Mouse (Mus musculus) bone marrow macrophage, adult 2 months (primary cell): Measurements from ENCODE around the gene Tsfm.

Experiments
- CTCF ChIP-seq: IDR thresholded peaks from 2 replicates; pipeline ENCODE4 v1.5.1; 2012; ENCODE audit warnings: low read depth, mild to moderate bottlenecking, low read length, moderate library complexity
- POLR2A ChIP-seq: IDR thresholded peaks from 2 replicates; pipeline ENCODE4 v1.6.1; 2012; ENCODE audit warnings: mild to moderate bottlenecking, low read depth, low read length, borderline replicate concordance

GRCm38 (mm10) chr10:127050119-127050474, 19.5 kb upstream of the Tsfm start:
- TF ChIP-seq POLR2A, result no peak
- no peak for TF ChIP-seq CTCF
